Mouse (Mus musculus) layer of hippocampus, postnatal 14 days (tissue): ENCODE results near the gene Cish. TPM values are rescaled to one million over a fixed set of nuclear protein-coding genes. Genes with fewer than 3 reads are reported as not detected.

Source experiments
- DNase-seq, 2 experiments: peaks; one replicate each; pipeline ENCODE4 v3.0.0; 2021 to 2022; ENCODE audit warnings: low spot score in 2 of 2, mixed read lengths in 1 of 2
- total RNA-seq, 2 experiments: library from RNA; stranded (reverse); gene quantifications; 2 replicates each; pipeline ENCODE4 v1.2.3; 2021

The Cish gene
- total RNA-seq, 2 experiments from 2014 or later, result 3.3 to 3.4 TPM

DNA sequence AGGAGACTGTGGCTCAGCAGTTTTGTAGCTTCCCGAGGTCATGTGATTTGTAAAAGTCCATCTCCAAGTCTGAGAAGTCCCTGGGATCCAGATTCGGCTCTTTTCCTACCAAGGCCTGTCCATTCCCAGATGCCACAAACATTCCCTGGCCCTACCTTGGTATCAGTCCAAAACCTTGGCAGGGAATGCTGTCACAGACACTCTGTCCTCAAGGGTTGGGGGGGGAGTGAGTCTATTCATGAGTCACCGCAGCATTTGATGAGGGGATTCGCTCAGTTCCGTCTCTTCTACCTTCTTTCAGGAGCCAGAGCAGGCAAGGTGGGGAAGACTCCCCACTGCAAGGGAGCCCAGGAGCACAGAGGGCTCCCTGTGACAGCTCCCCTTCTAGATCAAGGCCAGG is 20.1 kb upstream of the Cish start:
- no peak for DNase-seq

- no peak for DNase-seq
Observed at GRCm38 (mm10) chr9:107277603-107278002, 18.2 kb upstream of the Cish start.

DNA sequence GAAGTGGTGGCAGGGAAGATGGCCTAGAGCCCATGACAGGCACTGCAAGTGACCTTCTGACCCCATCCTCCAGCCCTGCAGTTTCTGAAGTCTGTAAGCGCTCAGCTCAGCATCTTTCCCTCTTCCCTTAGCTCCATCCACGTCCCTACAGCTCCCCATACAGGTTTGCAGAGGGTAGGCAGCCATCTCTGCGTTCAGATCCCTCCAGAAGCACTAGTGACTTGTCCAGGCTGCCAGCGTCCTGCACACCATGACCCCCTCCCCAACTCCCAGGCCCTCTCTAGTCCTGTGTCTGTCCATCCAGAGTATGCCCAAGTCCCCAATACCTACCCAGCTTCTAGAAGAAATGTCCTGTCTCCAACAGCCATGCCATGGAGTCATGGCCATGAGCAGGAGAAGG is 17.7 kb upstream of the Cish start:
- DNase-seq, result no peak

DNA sequence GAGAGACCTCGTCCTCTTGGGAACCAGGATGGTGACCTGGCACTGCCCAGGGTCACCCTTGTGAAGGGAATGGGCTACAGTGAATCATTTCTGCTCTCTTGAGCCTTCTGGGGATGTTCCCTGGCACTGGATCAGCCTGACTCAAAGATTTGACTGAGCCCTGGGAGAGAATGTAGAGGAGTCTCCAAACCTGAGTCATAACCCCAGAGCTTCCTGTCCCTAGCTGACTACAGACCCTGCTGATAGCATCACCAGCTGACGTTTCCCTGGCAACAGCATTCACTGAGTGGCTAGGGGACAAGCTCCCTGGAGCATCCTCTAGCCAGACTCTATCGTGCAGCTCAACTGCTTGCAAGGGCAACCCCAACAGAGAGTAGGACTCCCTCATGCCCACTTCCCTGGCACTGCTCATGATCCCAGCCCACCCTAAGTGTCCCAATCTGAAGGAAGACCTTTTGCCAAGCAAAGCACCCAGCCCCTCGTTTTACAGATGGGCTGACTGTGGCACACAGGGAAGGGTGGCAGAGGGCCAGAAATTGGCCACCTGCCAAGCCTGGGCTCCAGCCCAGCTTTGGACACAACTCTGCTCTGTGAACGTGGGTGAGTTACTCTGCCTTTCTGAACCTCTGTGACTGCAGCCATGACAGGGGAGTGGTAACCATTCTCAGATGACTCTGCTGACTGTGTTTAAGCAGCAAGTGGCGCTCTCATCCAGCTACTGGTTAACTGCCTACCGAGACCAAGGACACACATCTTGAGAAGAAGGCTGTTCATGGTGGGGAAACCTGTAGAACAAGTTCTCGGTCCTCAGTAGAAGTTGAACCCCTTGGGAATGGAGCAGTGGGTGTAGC is 17.1 kb upstream of the Cish start:
- DNase-seq, result peak in 1 of 2 experiments; percentile 56

GRCm38 (mm10) chr9:107279378-107280321 is 16.2 kb upstream of the Cish start:
- DNase-seq, result no peak

DNA sequence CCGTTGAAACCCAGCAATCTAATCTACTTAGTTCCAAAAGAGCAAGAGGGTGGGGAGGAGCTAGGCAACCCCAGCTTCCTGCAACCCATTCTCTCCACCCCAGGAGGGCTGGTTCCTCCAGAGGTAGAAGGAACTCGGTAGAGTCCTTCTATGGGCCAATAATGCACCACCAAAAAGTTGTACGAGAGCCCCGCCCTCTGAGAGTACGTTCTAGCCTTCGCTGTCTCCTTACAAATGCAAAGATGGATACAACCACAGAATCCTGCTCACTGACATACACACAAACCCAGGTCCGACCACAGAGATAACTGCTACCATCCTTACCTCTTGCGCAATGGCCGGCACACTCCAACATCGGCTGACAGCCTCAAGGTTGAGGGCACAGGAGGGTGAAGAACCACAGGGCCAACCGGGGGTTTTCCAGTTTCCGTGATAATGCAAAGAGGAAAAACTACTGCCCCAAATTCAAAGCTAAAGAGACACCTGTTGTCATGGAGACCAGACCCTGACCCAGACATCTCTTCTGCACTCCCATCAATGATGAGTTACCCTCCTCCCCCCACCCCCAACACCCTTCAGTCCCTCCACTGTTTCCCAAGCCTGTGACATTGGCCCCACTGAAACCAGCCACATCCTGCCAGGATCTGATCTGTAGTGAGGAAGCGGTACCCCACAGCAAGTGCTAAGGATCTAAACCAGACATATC is 15.4 kb upstream of the Cish start:
- DNase-seq, result no peak

DNA sequence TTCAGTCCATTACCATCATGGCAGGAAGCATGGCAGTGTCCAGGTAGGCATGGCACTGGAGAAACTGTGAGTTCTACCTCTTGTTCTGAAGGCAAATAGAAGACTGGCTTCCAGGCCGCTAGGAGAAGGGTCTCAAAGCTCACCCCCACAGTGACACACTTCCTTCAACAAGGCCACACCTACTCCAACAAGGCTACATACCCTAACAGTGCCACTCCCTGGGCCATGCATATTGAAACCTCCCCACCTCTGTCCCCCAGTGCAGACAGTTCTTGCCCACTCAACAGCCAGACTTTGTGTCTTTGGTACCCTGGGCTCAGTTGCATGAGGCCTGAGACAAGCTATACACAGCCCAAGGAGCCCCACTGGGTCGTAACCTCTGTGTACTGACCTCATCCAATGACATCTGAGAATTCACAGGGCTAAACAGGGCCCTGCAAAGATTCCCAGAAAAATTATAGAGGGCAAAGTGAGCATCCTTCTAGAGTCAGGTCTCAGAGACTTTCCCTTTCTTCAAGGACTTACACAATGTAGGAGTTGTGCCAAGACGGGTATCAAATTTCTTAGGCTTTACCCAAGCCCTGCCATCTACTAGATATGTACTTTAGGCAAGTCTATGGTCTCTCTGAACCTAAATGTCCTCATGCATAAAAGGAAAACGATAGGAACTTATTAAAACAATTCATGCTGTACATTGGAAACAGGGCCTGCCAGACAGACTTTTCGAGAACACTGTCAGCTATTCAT is 14.4 kb upstream of the Cish start:
- no peak for DNase-seq

DNA sequence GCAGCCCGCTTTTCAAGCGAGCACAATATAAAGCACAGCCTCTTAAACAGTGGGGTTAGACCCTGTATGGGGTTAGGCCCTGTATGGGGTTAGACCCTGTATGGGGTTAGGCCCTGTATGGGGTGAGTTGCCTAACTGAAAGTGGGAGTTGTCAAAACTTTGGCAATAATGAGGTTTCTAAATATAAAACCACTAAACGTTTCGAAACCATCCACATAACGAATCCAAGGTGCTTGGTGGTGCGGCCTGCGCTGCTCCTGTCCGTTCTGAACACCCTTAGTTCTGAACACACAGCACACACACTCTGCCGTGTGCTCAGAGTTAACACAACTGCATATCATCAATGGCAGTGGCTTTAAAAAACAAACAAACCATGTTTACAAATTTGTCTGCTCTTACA is 12.9 kb upstream of the Cish start:
- no peak for DNase-seq

GRCm38 (mm10) chr9:107285009-107285408 is 10.8 kb upstream of the Cish start:
- no peak for DNase-seq

GRCm38 (mm10) chr9:107287294-107287693 is 8.5 kb upstream of the Cish start:
- DNase-seq, result no peak

- DNase-seq, result no peak
Observed at GRCm38 (mm10) chr9:107288105-107288650, 7.6 kb upstream of the Cish start.

- no peak for DNase-seq
Observed at GRCm38 (mm10) chr9:107288711-107289110, 7.1 kb upstream of the Cish start.

DNA sequence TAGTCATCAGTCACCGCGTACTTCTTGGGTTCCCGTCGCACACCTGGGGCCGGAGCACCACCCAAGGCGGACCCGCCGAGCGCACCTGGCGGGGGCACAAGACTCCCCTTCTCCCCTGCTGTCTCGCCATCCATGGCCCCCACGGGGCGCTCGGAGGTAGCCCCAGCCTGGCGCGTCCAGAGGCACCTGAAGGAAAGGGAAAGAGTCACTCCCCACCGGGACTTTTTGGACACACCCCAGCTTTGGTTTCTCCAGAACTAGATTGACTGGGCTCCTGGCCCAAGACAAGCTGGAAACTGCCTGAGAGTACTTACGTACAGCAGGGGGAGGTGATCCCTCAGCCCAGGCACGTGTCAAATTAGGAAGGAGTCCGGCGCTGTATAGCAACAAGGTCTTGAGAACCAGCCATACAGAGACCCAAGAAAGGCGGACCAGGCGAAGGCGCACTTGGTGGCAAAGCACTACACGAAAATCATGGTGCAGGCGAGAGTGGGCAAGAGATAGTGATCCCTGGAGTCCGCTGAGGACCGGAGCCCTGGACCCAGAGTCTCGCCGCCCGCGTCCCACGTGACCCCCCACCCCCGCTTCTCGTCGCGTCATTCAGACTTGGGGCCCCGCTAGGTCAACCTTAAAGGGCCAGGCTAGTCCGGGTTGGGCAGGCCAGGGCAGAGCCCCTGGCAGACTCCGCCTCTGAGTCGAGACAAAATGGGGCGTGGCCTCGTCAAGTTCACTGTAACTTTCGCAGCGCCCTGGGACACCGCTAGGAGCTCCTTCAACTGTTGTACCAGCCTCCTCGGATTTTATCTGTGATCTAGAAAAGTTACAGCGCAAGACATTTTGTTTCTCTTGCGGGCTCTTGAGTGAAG is 6.4 kb upstream of the Cish start, which contains the start of gene Mapkapk3:
Mapkapk3 (minus strand) TSS at position 667 of the 866 bp plus-strand sequence.
- peak; percentile 39 to 42 for DNase-seq

GRCm38 (mm10) chr9:107290897-107291296 is 4.9 kb upstream of the Cish start:
- DNase-seq, result peak; percentile 76 to 81

DNA sequence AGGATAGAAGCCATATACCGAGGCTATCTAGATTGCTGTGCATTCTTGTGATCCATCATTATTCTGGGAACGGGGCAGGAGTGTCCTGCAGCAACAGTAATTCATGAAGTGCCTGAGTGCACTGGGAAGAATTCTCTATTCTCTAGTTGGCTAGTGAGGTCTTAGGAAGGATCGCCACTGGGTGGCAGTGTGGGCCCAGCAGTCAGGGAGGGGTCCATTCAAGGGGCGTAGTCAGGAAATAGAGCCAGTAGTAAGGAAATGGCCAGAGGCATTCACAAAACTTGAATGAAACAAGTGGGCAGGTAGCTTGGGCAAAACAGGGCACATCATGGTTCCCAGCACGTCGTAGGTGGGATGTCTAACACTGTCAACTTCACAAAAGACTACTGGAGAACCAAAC is 1.6 kb upstream of the Cish start:
- peak; percentile 66 to 69 for DNase-seq

DNA sequence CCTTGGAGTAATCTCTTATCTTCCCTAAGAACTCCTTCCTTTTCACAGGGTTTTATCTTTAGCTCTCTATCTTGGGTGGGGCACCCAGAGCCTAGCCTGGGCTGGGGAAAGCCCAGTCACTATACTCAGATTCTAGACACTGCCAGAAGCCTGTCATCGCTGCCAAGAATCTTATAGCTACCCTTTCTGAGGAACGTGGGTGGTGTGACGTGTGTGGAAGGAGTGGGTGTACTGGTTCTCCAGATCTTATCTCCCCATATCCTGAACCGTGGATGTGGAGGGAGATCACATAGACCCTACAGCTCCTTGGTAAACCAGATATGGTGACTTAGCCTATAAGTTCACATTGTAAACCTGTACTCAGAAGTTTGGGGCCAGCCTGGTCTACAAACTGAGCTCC is 210 bp upstream of the Cish start:
- DNase-seq, result no peak

DNA sequence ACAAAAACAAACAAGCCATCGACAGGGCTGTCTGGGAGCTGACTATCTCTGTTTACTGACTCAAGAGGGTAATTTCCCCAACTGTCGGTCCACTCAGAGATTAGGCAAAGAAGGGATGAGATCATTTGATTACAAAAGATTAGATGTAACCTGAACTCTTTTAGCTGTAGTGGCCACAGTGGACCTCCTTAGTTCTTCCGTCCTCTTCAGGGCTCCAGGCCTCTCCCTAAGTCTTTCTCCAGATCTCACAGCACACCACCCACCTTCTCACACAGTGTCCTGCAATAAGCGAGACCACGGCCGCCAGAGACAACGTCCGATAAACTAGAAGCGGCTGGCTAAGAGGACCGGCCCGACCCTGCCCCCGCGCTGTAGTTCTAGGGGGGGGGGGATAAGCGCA is 215 bp downstream of the Cish start:
- DNase-seq, result no peak

- peak; percentile 93 to 95 for DNase-seq
Observed at GRCm38 (mm10) chr9:107296501-107296965, 707 bp downstream of the Cish start.

- no peak for DNase-seq
Observed at GRCm38 (mm10) chr9:107297059-107297458, 1.2 kb downstream of the Cish start.
